Mouse (Mus musculus) spleen, adult 2 months (tissue): ENCODE measurements around the gene Tfrc.

Experiments
- CTCF ChIP-seq: fragments of 200-500 bp; IDR thresholded peaks from 2 replicates; pipeline ENCODE4 v1.5.1; 2011; ENCODE audit warnings: mild to moderate bottlenecking, inconsistent platforms; ENCODE audit not compliant: insufficient read depth, insufficient read length, insufficient replicate concordance; ENCODE audit errors: extremely low read depth
- POLR2A ChIP-seq: fragments of 200-500 bp; IDR thresholded peaks from 2 replicates; pipeline ENCODE4 v1.6.1; 2011; ENCODE audit warnings: low read depth, low read length, inconsistent platforms

DNA sequence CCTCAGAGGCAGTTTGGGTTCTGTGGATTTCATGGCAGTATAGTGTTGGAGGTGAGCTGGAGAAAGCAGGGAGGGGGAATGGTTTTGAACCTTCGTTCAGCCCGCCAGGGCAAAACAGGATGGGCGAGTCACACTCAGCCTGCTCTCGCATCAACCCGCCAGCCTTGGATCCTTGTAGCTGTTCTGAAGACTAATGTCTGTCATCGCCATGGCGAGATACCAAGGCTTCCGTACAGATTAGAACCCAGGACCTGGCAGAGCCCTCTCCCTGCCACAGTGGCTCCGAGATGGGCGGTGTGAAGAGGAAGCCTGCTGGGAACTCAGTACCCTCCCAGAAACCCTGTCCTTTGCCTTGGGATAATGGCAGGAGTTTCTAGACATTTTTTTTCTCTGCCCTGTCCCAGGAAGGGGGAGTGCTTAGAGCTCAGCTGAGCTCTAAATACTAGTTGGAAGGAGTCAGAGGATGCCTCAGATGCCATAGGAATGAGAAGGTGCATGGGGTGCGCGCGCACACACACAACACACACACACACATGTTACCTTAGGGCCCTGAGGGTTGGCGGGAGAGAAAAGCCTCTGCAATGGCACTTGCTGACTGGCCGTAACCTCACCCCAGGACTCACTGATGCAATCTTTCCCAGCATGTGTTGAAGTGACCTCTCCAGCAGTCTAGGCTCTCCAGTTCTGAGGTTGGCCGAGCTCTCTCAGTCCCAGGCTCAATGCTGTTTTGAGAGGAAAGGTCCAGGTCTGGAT lies 49.0 kb downstream of the Tfrc start:
- TF ChIP-seq CTCF (no peak), POLR2A (no peak)
